Mouse (Mus musculus) adrenal gland, adult 18-20 months (tissue): ENCODE measurements around the gene Ncam2. TPM values are rescaled to one million over a fixed set of nuclear protein-coding genes. Genes with fewer than 3 reads are reported as not detected.

Experiments
- DNase-seq, 2 experiments: peaks; one replicate each; pipeline ENCODE4 v3.0.0; 2021 to 2022; ENCODE audit warnings: low spot score in 2 of 2
- long read RNA-seq, 2 experiments: library from polyadenylated mRNA; stranded (forward); transcript quantifications; one replicate each; pipeline ENCODE4 v2.0.0; 2021
- total RNA-seq, 2 experiments: library from RNA; stranded (reverse); gene quantifications; 1 replicate in 1 of 2; 2 replicates in 1 of 2; pipeline ENCODE4 v1.2.3; 2021

The Ncam2 gene
- total RNA-seq: 1 to 10 TPM in 1 of 2 experiments, under 1 TPM in 1; 0.86 to 1.1 TPM
- long read RNA-seq, experiment 1: 0 reads
- long read RNA-seq, experiment 2: 0 reads

- peak; percentile 46 for DNase-seq
These were observed at the start of gene Ncam2 for GRCm38 (mm10) chr16:81200201-81201071. Gene Ncam2, plus strand, starts transcription at chr16:81200697.

- no peak for DNase-seq
These were observed 29.7 kb upstream of the Ncam2 start for GRCm38 (mm10) chr16:81170828-81171227.

GRCm38 (mm10) chr16:81175302-81175943, 25.1 kb upstream of the Ncam2 start:
- no peak for DNase-seq

- DNase-seq: no peak
These were observed 20.7 kb upstream of the Ncam2 start for GRCm38 (mm10) chr16:81179801-81180200.

- no peak for DNase-seq
These were observed 12.8 kb upstream of the Ncam2 start for GRCm38 (mm10) chr16:81187579-81188179.

GRCm38 (mm10) chr16:81191621-81192020, 8.9 kb upstream of the Ncam2 start:
- DNase-seq: no peak

GRCm38 (mm10) chr16:81192607-81193006, 7.9 kb upstream of the Ncam2 start:
- no peak for DNase-seq

GRCm38 (mm10) chr16:81199467-81199866, 1.0 kb upstream of the Ncam2 start:
- no peak for DNase-seq

- DNase-seq: no peak
These were observed 974 bp downstream of the Ncam2 start for GRCm38 (mm10) chr16:81201471-81201870.

GRCm38 (mm10) chr16:81201992-81202391, 1.5 kb downstream of the Ncam2 start:
- peak; percentile 22 to 29 for DNase-seq

- DNase-seq: no peak
These were observed 2.2 kb downstream of the Ncam2 start for GRCm38 (mm10) chr16:81202721-81203161.

GRCm38 (mm10) chr16:81204405-81205034, 4.0 kb downstream of the Ncam2 start:
- DNase-seq: no peak

- DNase-seq: no peak
These were observed 20.7 kb downstream of the Ncam2 start for GRCm38 (mm10) chr16:81221176-81221575.

- DNase-seq: no peak
These were observed 23.3 kb downstream of the Ncam2 start for GRCm38 (mm10) chr16:81223841-81224240.

- no peak for DNase-seq
These were observed 23.8 kb downstream of the Ncam2 start for GRCm38 (mm10) chr16:81224253-81224652.

- DNase-seq: no peak
These were observed 54.4 kb downstream of the Ncam2 start for GRCm38 (mm10) chr16:81254875-81255274.

GRCm38 (mm10) chr16:81260429-81260828, 59.9 kb downstream of the Ncam2 start:
- no peak for DNase-seq

GRCm38 (mm10) chr16:81273597-81274360, 73.3 kb downstream of the Ncam2 start:
- DNase-seq: no peak

- peak; percentile 15 to 44 for DNase-seq
These were observed 83.7 kb downstream of the Ncam2 start for GRCm38 (mm10) chr16:81284241-81284640.
